Mouse (Mus musculus) embryonic facial prominence, embryonic 15.5 days (tissue): ENCODE results near the gene Lyz1. TPM values are rescaled to one million over a fixed set of nuclear protein-coding genes. Genes with fewer than 3 reads are reported as not detected.
"Not testable (repeated sequence)": the region's sequence is repeated elsewhere in the genome, so short reads cannot be mapped to it uniquely, and the experiment has no call there.

Experiments
- ATAC-seq: fragments of 200-750 bp; cut with Nextera tagmentation; 2 replicates; pipeline ENCODE4 v1.8.0; 2017; ENCODE audit warnings: low read depth, moderate TSS enrichment; ENCODE audit not compliant: insufficient number of reproducible peaks, low FRiP score, low TSS enrichment
- H3K27ac ChIP-seq: fragments of 300-500 bp; sonication (generic); replicated peaks from 2 replicates; pipeline ENCODE4 v1.5.1; 2015; ENCODE audit warnings: mild to moderate bottlenecking, inconsistent platforms
- H3K27me3 ChIP-seq: fragments of 300-500 bp; sonication (generic); 2 replicates; pipeline ENCODE4 v1.6.1; 2015; ENCODE audit warnings: inconsistent platforms
- H3K36me3 ChIP-seq: fragments of 300-500 bp; sonication (generic); 2 replicates; pipeline ENCODE4 v1.6.1; 2015; ENCODE audit warnings: mild to moderate bottlenecking, inconsistent platforms
- H3K4me1 ChIP-seq: fragments of 300-500 bp; sonication (generic); 2 replicates; pipeline ENCODE4 v1.6.1; 2015; ENCODE audit warnings: inconsistent platforms
- H3K4me2 ChIP-seq: fragments of 300-500 bp; sonication (generic); replicated peaks from 2 replicates; pipeline ENCODE4 v1.6.1; 2015; ENCODE audit warnings: mild to moderate bottlenecking, inconsistent platforms
- H3K4me3 ChIP-seq: fragments of 300-500 bp; sonication (generic); replicated peaks from 2 replicates; pipeline ENCODE4 v1.5.1; 2015; ENCODE audit warnings: mild to moderate bottlenecking, inconsistent platforms
- H3K9ac ChIP-seq: fragments of 300-500 bp; sonication (generic); 2 replicates; pipeline ENCODE4 v1.6.1; 2015; ENCODE audit warnings: inconsistent platforms
- H3K9me3 ChIP-seq: fragments of 300-500 bp; sonication (generic); replicated peaks from 2 replicates; pipeline ENCODE4 v1.6.1; 2016; ENCODE audit warnings: inconsistent platforms
- WGBS: fragments of 180-500 bp; shearing (Covaris S2); methylation state at CpG from one replicate; pipeline ENCODE4 v1.1.7; 2015; 5-methylcytosine and 5-hydroxymethylcytosine counted together
- polyA plus RNA-seq: library from polyadenylated mRNA; unstranded; fragments of >200 nt; fragmentation: Nextera tagmentation; extraction: Ambion mirVana; gene quantifications from 2 replicates; pipeline ENCODE4 v1.2.1, GENCODE M21; 2015

Lyz1 gene
- polyA plus RNA-seq, 1 experiment from 2014 or later: 0.13 TPM

GRCm38 (mm10) chr10:117286366-117286970 lies 6.2 kb downstream of the Lyz1 start:
- 87% methylated on average over 6 of the region's 6 CpGs for WGBS
- H3K4me1 ChIP-seq: no peaks in the 10 kb centered on the region
- no peak overlapping the region for H3K4me2 ChIP-seq
- H3K9me3 ChIP-seq: no peaks in the 10 kb centered on the region
- no peak overlapping the region for H3K27ac ChIP-seq
- H3K36me3 ChIP-seq: no peaks in the 10 kb centered on the region
- no peak overlapping the region for H3K9ac ChIP-seq
- no peaks in the 10 kb centered on the region for H3K27me3 ChIP-seq
- ATAC-seq: no peak
- H3K4me3 ChIP-seq: no peak overlapping the region

GRCm38 (mm10) chr10:117285584-117285983 lies 7.1 kb downstream of the Lyz1 start:
- not testable (repeated sequence) for ATAC-seq

GRCm38 (mm10) chr10:117284578-117285520 lies 7.8 kb downstream of the Lyz1 start:
- Histone ChIP-seq H3K4me2 (no peak overlapping the region), H3K36me3 (no peaks in the 10 kb centered on the region), H3K9ac (no peak overlapping the region), H3K4me3 (no peak overlapping the region), H3K27ac (no peak overlapping the region), H3K27me3 (no peaks in the 10 kb centered on the region), H3K9me3 (no peaks in the 10 kb centered on the region), H3K4me1 (no peaks in the 10 kb centered on the region)
- ATAC-seq: no peak
- 79% methylated on average over 10 of the region's 10 CpGs for WGBS

More at GRCm38 (mm10) chr10:117285584-117285983, 7.1 kb downstream of the Lyz1 start:
- H3K27me3 ChIP-seq, H3K27ac ChIP-seq, H3K4me2 ChIP-seq, H3K4me3 ChIP-seq, H3K36me3 ChIP-seq, H3K4me1 ChIP-seq, H3K9me3 ChIP-seq, H3K9ac ChIP-seq: not testable (repeated sequence)
- WGBS: 87% methylated on average over 4 of the region's 7 CpGs

- H3K27me3 ChIP-seq: no peaks in the 10 kb centered on the region
- H3K36me3 ChIP-seq: no peaks in the 10 kb centered on the region
- WGBS: 74% methylated on average over 7 of the region's 7 CpGs
- H3K9ac ChIP-seq: no peak overlapping the region
- H3K4me1 ChIP-seq: no peaks in the 10 kb centered on the region
- no peak overlapping the region for H3K4me3 ChIP-seq
- H3K27ac ChIP-seq: no peak overlapping the region
- ATAC-seq: no peak
- H3K9me3 ChIP-seq: no peaks in the 10 kb centered on the region
- H3K4me2 ChIP-seq: no peak overlapping the region
Observed at GRCm38 (mm10) chr10:117283871-117284577, 8.6 kb downstream of the Lyz1 start.

- H3K9me3 ChIP-seq, H3K4me1 ChIP-seq, H3K4me3 ChIP-seq, H3K27me3 ChIP-seq, H3K27ac ChIP-seq, H3K36me3 ChIP-seq, H3K4me2 ChIP-seq, H3K9ac ChIP-seq, ATAC-seq: not testable (repeated sequence)
- WGBS: 83% methylated on average over 4 of the region's 4 CpGs
Observed at GRCm38 (mm10) chr10:117283196-117283595, 9.5 kb downstream of the Lyz1 start.

- no peaks in the 10 kb centered on the region for H3K36me3 ChIP-seq
- H3K4me1 ChIP-seq: no peaks in the 10 kb centered on the region
- H3K4me2 ChIP-seq: no peak overlapping the region
- ATAC-seq: no peak
- H3K4me3 ChIP-seq: no peak overlapping the region
- no peaks in the 10 kb centered on the region for H3K9me3 ChIP-seq
- 78% methylated on average over 2 of the region's 2 CpGs for WGBS
- no peak overlapping the region for H3K9ac ChIP-seq
- no peaks in the 10 kb centered on the region for H3K27me3 ChIP-seq
- no peak overlapping the region for H3K27ac ChIP-seq
Observed at GRCm38 (mm10) chr10:117282551-117282950, 10.1 kb downstream of the Lyz1 start.

GRCm38 (mm10) chr10:117282049-117282448 lies 10.6 kb downstream of the Lyz1 start, which contains the start of gene Lyz2:
TSS of gene Lyz2 (minus strand) at chr10:117282321.
- Histone ChIP-seq H3K4me3 (no peak within 1 kb of the TSS), H3K9me3 (no peaks in the 10 kb centered on the region), H3K4me2 (no peak within 1 kb of the TSS), H3K36me3 (no peaks in the 10 kb centered on the region), H3K9ac (no peak within 1 kb of the TSS), H3K27ac (no peak within 1 kb of the TSS), H3K27me3 (no peaks in the 10 kb centered on the region), H3K4me1 (no peaks in the 10 kb centered on the region)
- WGBS: 52% methylated on average over 4 of the region's 4 CpGs
- ATAC-seq: no peak

GRCm38 (mm10) chr10:117281381-117281920 lies 11.2 kb downstream of the Lyz1 start:
- WGBS: 85% methylated on average over 7 of the region's 7 CpGs
- Histone ChIP-seq H3K27ac (no peak overlapping the region), H3K4me2 (no peak overlapping the region), H3K4me3 (no peak overlapping the region), H3K27me3 (no peaks in the 10 kb centered on the region), H3K4me1 (no peaks in the 10 kb centered on the region), H3K9ac (no peak overlapping the region), H3K9me3 (no peaks in the 10 kb centered on the region), H3K36me3 (no peaks in the 10 kb centered on the region)
- no peak for ATAC-seq

GRCm38 (mm10) chr10:117280000-117280399 lies 12.7 kb downstream of the Lyz1 start:
- ATAC-seq: no peak
- Histone ChIP-seq H3K27ac (no peak overlapping the region), H3K4me3 (no peak overlapping the region), H3K9ac (no peak overlapping the region), H3K36me3 (no peaks in the 10 kb centered on the region), H3K9me3 (no peaks in the 10 kb centered on the region), H3K27me3 (no peaks in the 10 kb centered on the region), H3K4me1 (no peaks in the 10 kb centered on the region), H3K4me2 (no peak overlapping the region)
- 39% methylated on average over 1 of the region's 1 CpGs for WGBS

GRCm38 (mm10) chr10:117278510-117278909 lies 14.2 kb downstream of the Lyz1 start:
- H3K36me3 ChIP-seq, H3K4me2 ChIP-seq, H3K9ac ChIP-seq, ATAC-seq, H3K27me3 ChIP-seq, H3K9me3 ChIP-seq, H3K4me3 ChIP-seq, H3K4me1 ChIP-seq, H3K27ac ChIP-seq: not testable (repeated sequence)
- WGBS: 58% methylated on average over 2 of the region's 2 CpGs

- H3K4me3 ChIP-seq, H3K4me2 ChIP-seq, H3K27me3 ChIP-seq, H3K4me1 ChIP-seq, H3K9me3 ChIP-seq, H3K27ac ChIP-seq, H3K36me3 ChIP-seq, H3K9ac ChIP-seq, ATAC-seq: not testable (repeated sequence)
- WGBS: 81% methylated on average over 9 of the region's 9 CpGs
Observed at GRCm38 (mm10) chr10:117277779-117278178, 14.9 kb downstream of the Lyz1 start.
